Mouse (Mus musculus) stomach, postnatal 0 days (tissue): ENCODE measurements around the gene Aars.

Source experiments
- CTCF ChIP-seq: IDR thresholded peaks from 2 replicates; pipeline ENCODE4 v1.5.1; 2016; ENCODE audit warnings: antibody characterized with exemption, low read depth, mild to moderate bottlenecking, moderate library complexity
- EP300 ChIP-seq: optimal IDR thresholded peaks from 2 replicates; pipeline ENCODE3; 2016; ENCODE audit warnings: antibody characterized with exemption

DNA sequence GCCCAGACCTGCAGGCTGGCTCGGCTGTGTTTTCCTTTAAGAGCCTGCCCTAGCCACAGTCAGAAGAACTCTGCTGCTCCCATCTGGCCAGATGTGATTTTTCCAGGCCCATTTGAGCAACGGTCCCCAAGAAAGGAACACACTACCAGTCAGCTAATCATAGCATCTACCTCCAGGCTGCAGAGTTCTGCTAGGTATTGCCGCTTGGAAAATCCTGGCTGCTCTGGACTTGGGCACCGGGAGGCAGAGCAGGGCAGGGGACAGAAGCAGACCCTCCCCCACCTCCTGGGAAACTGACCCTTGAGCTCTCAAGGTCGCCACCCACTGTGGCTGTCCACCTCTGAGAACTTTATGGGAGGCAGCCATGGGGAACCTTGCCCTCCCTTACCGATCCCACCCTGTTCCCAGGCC lies 46.9 kb downstream of the Aars start:
- TF ChIP-seq EP300 = no peak
- peak; percentile 75 for TF ChIP-seq CTCF
